Mouse (Mus musculus): ENCODE measurements around the gene Masp1.

Gene Masp1

DNA sequence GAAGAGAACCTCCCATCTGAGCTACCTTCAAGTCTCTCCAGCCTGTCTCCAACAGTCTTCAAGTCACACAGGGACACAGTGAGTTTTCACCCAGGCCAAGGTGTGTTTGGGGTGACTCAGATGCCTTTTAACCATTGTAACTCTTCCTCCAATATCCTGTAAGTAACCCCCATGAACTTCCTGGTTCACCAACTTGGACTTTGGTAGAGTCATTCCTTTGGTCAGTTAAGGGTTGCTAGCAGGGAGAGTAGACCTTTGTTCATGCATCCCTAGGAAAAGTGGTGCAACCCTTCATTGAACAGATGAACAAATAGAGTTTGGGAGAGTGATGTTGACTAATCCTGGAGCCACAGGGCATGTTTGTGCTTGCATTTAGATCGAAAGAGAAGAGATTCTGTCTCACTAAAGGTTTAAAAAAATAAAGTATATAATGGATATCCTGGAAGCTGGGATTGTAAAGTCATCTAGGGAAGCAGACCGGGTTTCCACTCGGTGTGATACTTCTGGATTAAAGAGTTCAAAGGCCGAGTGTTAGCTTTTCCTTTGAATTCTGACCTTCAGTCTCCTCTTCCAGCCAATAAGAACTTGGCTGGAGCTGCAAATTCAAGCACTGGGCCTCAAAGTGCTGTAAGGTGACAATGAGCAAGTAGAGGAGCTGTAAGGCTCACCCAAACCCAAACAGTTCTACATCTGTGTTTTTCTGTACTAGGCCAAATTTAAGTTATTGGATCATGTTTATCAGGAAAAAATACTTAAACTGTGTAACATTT is 9.3 kb downstream of the Masp1 start:
- no peak for DNase-seq (ENCODE audit: low spot score)

DNA sequence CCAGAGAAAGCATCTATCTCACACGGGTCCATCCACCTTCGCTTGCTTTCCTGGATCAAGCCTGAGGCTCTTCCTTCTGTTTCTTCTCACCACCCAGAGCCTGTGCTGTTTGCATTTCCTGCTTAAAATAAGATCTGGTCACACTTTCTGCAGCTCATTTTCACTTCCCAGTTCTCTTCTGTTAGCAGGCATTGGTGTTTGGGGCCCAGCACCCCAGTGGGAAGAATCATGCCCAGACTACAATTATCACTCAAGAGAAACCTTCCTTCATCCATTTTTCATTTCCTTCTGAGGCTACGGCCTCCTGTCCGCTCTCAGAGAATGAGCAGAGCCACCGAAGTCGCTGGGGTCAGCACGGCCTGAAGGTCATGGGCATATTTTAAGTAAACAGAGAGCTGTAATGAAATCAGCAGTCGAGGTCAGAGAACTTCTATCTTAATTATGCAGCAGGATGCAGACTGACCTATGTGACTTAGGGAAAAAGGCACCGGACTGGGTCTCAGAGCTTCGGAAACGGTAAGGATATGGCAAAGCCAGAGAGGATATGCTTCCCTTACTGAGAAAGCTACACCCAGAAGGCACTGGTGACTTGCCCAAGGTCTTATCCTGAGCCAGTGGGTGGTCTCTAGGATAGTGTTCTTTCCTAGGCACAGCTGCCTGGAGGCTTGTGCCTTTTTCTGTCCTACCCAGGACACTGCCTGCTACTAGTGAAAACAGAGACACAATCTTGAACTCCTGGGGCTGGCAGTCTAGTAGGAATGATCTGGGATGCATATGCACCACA is 14.5 kb downstream of the Masp1 start:
- no peak for DNase-seq (ENCODE audit: low spot score)

DNA sequence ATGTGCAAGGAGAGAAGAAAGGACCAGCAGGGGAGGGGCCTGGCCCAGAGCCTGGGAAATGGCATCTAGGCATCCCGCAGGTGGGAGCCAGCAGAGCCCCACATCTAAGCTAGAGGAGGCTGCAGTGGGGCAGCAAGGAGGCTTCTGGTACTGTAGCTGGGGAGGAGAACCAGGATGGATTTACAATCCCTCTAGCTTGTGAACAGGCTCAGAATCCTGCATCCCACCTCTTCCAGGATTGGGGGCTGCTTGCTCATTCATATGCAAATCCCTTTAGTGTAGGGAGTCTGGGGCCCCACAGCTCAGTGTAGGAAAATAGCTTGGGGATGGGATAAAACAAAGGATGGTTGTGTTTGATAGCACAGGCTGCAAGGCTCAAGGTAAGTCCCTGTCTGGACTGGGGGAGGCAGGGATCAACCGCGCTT is 16.3 kb downstream of the Masp1 start:
- DNase-seq (ENCODE audit: low spot score), result no peak

DNA sequence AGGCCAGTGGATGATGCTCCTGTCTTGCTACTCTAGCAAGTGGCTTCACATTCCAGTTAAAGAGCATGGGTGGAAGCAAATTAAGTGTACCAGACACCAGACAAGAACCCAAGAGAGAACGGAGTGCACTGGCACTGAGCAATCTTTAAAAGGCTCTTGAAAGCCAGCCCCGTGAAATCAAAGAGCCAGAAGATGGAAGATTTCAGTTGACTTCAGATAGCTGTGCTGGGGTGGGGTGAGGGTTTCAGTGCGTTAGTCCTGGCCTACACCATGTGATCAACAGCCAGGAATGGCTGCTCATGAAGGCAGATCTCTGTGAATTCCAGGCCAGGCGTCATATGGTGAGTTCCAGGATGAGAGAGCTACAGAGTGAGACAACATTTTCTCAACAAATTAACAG is 17.3 kb downstream of the Masp1 start:
- DNase-seq (ENCODE audit: low spot score), result no peak

DNA sequence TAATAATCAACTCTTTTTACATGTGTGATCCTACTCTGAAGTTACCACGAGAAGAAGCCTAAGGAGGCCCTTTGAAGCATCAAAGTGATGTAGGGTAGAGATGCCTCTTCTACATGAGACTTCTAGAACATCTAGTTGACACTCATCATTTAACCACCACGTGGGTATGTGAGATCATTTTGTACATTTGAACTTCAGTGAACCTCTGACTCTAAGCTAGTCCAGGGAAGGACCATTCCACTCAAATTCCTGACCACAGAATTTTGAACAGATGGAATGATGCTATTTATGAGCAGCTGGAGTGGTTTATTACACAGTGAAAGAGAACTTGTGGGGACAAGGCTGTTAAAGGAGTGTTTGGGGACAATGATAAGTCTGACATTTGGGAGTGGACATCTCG is 18.1 kb downstream of the Masp1 start:
- no peak for DNase-seq (ENCODE audit: low spot score)

DNA sequence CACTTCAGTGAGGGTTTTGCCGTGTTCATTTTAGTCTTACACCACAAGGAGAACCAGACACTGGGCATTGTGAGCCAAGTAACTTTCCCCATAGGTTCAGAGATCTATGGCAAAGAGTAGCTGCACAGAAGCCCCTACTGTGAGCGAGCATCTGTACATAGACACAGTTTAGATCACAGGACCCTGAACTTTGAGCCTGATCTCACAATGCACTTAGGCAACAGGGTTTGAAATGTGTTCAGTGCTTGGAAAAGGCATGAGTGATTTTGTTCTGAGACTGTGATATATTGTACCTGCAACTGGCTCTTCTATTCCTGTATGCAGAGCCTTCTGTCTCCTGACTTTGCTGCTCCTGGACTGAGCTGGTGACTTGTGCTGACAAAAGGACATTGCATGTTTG is 19.3 kb downstream of the Masp1 start:
- DNase-seq (ENCODE audit: low spot score), result no peak

- no peak for DNase-seq (ENCODE audit: low spot score)
Observed at GRCm38 (mm10) chr16:23500558-23500957, 20.1 kb downstream of the Masp1 start.

GRCm38 (mm10) chr16:23498691-23499131 is 21.9 kb downstream of the Masp1 start:
- no peak for DNase-seq (ENCODE audit: low spot score)

GRCm38 (mm10) chr16:23497881-23498280 is 22.7 kb downstream of the Masp1 start:
- no peak for DNase-seq (ENCODE audit: low spot score)

DNA sequence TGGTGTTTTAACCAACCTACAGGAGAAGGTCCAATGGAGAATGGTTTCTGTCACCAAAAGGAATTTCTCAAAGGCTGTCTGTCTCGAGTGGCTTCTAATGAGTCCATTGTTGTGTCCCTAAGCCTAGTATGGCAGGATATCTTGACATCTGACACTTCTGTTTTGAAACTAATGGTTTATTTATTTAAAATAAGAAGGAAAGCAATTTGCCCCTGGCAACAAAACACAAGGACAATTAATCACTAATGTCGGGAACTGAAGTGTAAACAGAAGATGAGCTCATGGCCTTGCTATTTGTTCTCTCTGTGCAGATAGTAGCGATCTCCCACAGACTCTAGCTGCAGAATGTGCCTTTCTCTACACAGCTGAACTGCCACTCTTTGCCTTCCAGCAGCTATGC is 23.2 kb downstream of the Masp1 start:
- DNase-seq (ENCODE audit: low spot score), result no peak

DNA sequence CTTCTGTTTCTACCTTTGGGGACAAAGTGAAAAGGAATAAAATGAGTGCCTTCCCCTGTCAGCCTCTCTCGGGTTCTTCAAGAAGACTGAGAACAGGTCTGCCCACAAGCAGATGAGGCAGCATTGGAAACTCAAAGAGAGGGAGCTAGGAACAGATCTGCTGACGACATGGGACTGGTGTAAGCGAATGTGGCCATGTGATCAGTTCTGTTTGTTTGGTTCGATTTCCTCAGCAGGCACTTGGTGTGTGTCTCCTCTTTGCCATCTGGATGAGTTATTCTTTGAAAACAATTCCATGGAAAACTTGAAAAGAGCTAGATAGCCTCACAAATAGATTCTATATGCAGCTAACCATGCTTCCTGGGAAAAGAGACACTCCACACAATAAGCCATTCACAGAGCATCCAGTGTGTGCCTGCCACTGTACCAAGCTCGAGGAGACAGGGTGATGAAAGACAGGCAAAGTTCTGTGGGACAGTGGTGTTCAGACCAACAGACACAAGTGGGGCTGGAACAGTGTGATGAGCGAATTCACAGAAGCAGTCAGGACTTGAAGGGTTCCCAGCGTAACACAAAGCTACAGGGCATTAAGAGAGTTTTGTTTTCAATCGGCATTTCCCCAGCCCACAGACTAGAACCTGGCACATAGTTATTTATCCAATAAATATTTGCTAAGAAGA is 24.2 kb downstream of the Masp1 start:
- DNase-seq (ENCODE audit: low spot score), result no peak

DNA sequence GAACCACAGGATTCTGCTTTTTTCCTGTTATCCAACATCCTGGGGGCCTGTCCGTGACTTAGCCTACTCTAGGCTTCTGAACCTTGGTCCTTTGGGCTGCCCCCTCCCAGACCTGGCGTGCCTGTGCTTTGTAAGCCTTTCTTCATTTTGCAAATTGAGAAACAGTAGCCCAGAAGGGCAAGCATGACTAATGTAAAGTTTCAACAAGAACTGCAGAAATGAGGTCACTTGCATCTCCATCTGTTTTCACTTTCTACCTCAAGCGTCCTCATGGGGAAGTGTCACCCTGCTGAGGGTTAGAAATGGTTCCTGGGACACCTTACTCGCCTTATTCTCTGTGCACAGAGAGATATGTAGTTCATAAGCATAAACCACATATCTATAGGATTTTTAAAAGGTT is 27.8 kb downstream of the Masp1 start:
- no peak for DNase-seq (ENCODE audit: low spot score)

GRCm38 (mm10) chr16:23483292-23483691 is 37.3 kb downstream of the Masp1 start:
- no peak for DNase-seq (ENCODE audit: low spot score)

GRCm38 (mm10) chr16:23482846-23483245 is 37.8 kb downstream of the Masp1 start:
- no peak for DNase-seq (ENCODE audit: low spot score)

DNA sequence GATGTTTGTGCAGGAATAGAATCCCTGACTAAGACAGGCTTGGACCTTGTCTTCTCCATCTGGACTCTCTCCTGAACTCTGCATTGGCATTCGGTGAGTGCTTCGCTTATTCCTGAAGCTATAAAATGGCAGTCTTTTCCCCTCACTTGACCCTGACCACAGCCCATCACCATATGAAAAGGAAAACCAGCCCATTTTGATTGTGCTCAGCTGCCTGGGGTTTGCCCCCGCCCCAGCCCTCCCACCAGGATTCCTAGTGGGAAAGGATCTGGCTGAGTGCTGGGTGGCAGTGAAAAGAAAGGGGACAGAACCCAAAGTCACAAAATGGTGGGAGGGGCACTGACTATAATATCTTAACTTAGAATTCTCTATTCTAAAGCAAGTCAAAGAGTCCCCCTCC is 38.4 kb downstream of the Masp1 start:
- DNase-seq (ENCODE audit: low spot score), result no peak

- DNase-seq (ENCODE audit: low spot score), result no peak
Observed at GRCm38 (mm10) chr16:23479872-23480603, 40.6 kb downstream of the Masp1 start.

GRCm38 (mm10) chr16:23476598-23476997 is 44.0 kb downstream of the Masp1 start:
- DNase-seq (ENCODE audit: low spot score), result no peak

DNA sequence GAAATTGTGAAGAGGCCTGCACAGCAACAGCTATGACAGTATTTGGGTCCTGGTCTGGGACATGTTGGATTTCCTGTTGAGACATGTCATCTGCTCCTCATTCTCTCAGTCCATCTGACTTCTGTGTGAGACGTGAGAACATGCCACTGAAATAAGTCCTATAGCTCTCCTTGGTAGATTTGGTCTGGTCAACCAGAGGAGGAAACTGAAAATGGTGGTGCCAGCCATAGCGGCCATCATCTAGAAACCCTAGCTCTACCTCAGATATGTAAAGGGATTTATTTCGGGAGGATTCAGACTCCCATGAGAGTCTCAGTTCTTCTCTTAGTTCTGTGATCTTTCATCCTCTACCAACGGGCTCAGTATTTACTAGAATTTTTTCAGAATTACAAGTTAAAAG is 45.0 kb downstream of the Masp1 start:
- DNase-seq (ENCODE audit: low spot score), result no peak

DNA sequence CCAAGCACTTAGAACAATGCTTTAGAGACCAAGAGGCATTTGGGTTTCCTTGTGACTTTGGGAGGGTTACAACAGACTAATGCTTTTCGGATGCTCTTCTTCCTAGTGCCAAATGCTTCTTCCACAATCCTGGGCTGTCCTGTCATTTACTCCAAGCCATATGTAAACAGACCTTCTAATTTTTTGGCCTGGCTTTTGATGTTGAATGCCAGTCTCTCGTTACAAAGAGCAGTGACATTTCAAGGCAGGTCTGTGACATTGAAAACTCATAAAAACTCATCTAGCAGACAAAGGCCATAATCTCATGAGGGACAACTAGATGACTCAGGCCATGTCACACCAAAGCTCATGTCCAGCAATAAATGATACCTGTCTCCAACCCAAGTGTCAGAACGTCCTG is 48.6 kb downstream of the Masp1 start:
- no peak for DNase-seq (ENCODE audit: low spot score)

- DNase-seq (ENCODE audit: low spot score), result no peak
Observed at GRCm38 (mm10) chr16:23471551-23471950, 49.1 kb downstream of the Masp1 start.

DNA sequence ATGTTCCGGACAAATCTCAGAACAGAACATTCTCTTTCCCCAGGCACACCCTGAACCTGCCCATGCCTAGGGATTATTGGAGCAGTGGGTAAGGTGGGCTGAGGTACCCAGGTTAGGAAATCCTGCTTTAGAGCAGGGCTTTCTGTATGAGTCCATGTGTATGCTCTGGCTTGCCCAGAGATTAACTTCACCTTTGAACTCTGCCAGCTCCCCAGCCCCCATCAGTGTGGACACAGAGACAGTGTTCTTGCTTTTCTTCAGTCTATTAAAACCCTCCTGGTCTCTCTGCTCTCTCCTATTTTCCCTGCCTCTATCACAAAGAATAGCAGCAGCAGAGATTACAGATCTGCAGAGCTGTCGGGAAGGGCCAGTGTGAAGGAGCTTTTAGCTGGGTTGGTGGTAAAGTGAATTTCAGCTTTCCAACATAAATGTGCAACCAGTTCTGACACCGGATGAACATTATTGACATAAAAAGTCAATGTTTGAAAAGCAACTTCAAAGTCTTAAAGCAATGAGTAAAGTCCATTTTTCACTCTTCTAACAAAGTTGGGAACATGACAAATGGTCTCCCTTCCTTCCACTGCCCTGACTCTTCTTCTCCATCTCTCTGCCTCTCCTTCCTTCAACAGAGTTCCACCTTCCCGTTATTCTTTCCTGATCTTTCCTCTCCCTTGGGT is 56.8 kb downstream of the Masp1 start:
- DNase-seq (ENCODE audit: low spot score), result no peak

All from urinary bladder, postnatal 25 days (tissue).